Mouse (Mus musculus) E14TG2a.4 (cell line): ENCODE measurements around the gene Ssbp2.

Source experiments
- H3K27me3 ChIP-seq: 2 replicates; pipeline ENCODE4 v1.6.1; 2014; ENCODE audit warnings: low read length, control low read depth; ENCODE audit not compliant: insufficient read depth
- H3K36me3 ChIP-seq: 2 replicates; pipeline ENCODE4 v1.6.1; 2014; ENCODE audit warnings: low read length, control low read depth; ENCODE audit not compliant: insufficient read depth
- H3K4me1 ChIP-seq: replicated peaks from 2 replicates; pipeline ENCODE4 v1.6.1; 2014; ENCODE audit warnings: low read depth, low read length, control low read depth
- H3K4me3 ChIP-seq: replicated peaks from 2 replicates; pipeline ENCODE4 v1.5.1; 2014; ENCODE audit warnings: mild to moderate bottlenecking, low read length
- H3K9me3 ChIP-seq: 2 replicates; pipeline ENCODE4 v1.6.1; 2014; ENCODE audit warnings: low read length, control low read depth
- CTCF ChIP-seq: conservative IDR thresholded peaks from 2 replicates; pipeline ENCODE4 v1.5.1; 2014; ENCODE audit warnings: low read length
- NANOG ChIP-seq: IDR thresholded peaks from 2 replicates; pipeline ENCODE4 v1.6.1; 2014; ENCODE audit warnings: borderline replicate concordance, low read length, mixed read lengths
- POU5F1 ChIP-seq: IDR thresholded peaks from 2 replicates; pipeline ENCODE4 v1.6.1; 2014; ENCODE audit warnings: low read length, borderline replicate concordance

Ssbp2 gene

GRCm38 (mm10) chr13:91581504-91581903 is 121.4 kb downstream of the Ssbp2 start:
- no peak for TF ChIP-seq POU5F1
- no peak for TF ChIP-seq NANOG
- TF ChIP-seq CTCF: no peak
- no peaks in the 10 kb centered on the region for H3K27me3 ChIP-seq
- H3K4me1 ChIP-seq: no peaks in the 10 kb centered on the region
- no peaks in the 10 kb centered on the region for H3K36me3 ChIP-seq
- no peak overlapping the region for H3K4me3 ChIP-seq
- H3K9me3 ChIP-seq: no peaks in the 10 kb centered on the region

DNA sequence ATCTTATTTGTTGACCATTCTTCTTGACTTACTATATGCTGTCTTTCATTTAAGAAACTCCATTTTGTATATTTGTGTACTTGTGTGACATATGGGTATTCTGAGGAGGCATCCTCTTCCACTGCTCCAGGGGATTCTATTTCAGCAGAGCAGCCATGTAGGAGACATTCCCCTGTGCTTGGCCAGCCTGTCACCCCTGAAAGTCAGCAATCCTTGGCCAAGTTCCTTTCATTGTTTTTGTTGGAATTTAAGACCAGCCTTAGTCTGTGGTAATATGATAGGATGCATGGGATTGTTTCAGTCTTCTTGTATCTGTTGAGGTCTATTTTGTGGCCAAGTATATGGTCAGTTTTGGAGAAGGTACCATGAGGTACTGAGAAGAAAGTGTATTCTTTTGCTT is 122.1 kb downstream of the Ssbp2 start:
- Histone ChIP-seq H3K36me3 (no peaks in the 10 kb centered on the region), H3K4me3 (no peak overlapping the region), H3K9me3 (no peaks in the 10 kb centered on the region), H3K27me3 (no peaks in the 10 kb centered on the region), H3K4me1 (no peaks in the 10 kb centered on the region)
- no peak for TF ChIP-seq POU5F1
- TF ChIP-seq CTCF: no peak
- no peak for TF ChIP-seq NANOG

GRCm38 (mm10) chr13:91586368-91586767 is 126.3 kb downstream of the Ssbp2 start:
- Histone ChIP-seq H3K9me3 (no peaks in the 10 kb centered on the region), H3K27me3 (no peaks in the 10 kb centered on the region), H3K4me3 (no peak overlapping the region), H3K4me1 (no peaks in the 10 kb centered on the region), H3K36me3 (no peaks in the 10 kb centered on the region)
- no peak for TF ChIP-seq POU5F1
- TF ChIP-seq NANOG: no peak
- TF ChIP-seq CTCF: no peak; the same call in 1 of the 2 replicates

- no peaks in the 10 kb centered on the region for H3K36me3 ChIP-seq
- H3K9me3 ChIP-seq: no peaks in the 10 kb centered on the region
- H3K4me3 ChIP-seq: no peak overlapping the region
- H3K4me1 ChIP-seq: no peaks in the 10 kb centered on the region
- no peak for TF ChIP-seq NANOG
- TF ChIP-seq CTCF: no peak
- no peak for TF ChIP-seq POU5F1
- no peaks in the 10 kb centered on the region for H3K27me3 ChIP-seq
Measured at GRCm38 (mm10) chr13:91588475-91588874, 128.4 kb downstream of the Ssbp2 start.

DNA sequence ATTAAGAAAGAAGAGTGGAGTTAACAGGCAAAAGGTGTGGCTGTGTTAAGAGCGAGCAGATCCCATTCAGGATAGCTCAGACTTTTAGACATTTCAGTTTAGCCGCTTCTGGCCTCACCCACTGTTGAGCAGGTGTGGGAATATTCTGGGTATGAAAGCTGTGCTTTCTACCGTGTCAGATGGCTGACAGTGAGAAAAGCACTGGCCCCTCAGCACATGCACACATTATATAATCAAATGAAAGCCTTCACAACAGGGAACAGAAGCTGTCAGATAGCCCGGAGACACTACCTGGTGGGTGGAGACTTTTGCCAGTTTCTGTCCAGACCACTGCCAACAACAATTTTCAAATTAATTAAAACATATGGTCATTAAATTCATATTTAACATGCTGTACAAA is 131.8 kb downstream of the Ssbp2 start:
- Histone ChIP-seq H3K27me3 (no peaks in the 10 kb centered on the region), H3K9me3 (no peaks in the 10 kb centered on the region), H3K4me1 (no peaks in the 10 kb centered on the region), H3K4me3 (no peak overlapping the region), H3K36me3 (no peaks in the 10 kb centered on the region)
- TF ChIP-seq CTCF: no peak
- TF ChIP-seq NANOG: no peak
- TF ChIP-seq POU5F1: no peak

GRCm38 (mm10) chr13:91595284-91595683 is 135.2 kb downstream of the Ssbp2 start:
- no peaks in the 10 kb centered on the region for H3K9me3 ChIP-seq

GRCm38 (mm10) chr13:91599594-91599993 is 139.5 kb downstream of the Ssbp2 start:
- Histone ChIP-seq H3K27me3 (no peaks in the 10 kb centered on the region), H3K36me3 (no peaks in the 10 kb centered on the region), H3K4me3 (no peak overlapping the region), H3K9me3 (no peaks in the 10 kb centered on the region), H3K4me1 (no peaks in the 10 kb centered on the region)
- TF ChIP-seq NANOG: no peak
- TF ChIP-seq CTCF: no peak
- TF ChIP-seq POU5F1: no peak

More at GRCm38 (mm10) chr13:91595284-91595683, 135.2 kb downstream of the Ssbp2 start:
- TF ChIP-seq NANOG: no peak
- TF ChIP-seq POU5F1: no peak
- TF ChIP-seq CTCF: no peak
- Histone ChIP-seq H3K27me3 (no peaks in the 10 kb centered on the region), H3K36me3 (no peaks in the 10 kb centered on the region), H3K4me3 (no peak overlapping the region), H3K4me1 (no peaks in the 10 kb centered on the region)

DNA sequence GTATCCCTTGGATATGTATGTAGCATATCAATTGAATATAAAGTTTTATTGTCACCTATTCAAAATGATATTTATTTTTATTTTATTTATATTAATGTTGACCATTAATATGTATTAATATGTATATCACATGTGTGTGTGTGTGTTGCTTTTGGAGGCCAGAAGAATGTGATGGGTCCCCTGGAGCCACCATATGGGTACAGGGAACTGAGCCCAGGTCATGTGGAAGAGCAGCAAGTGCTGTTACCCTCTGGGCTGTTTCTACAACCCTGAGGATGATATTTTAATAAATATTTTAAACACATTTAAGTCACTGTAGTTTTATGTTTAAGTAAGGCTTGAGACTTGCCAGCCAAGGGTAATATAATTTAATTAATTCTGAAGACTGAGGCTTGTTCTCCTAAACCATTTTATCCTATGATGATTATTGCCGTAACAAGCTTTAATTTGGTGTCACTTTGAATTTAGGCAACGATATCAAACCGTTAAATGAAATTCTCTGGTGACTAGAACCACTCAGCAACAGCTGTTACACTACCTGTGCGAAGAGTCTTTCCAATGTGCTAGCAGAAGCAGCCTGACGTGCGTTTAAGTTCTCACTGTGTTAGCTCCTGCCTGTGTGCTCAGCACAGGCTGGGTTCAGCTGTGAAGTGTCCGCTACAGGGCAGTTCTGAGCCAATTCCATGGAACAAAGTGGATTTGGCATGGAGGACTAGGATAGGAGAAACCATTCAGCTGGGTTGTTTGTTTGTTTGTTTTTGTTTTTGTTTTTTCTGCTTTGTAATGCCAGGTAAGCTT is 145.2 kb downstream of the Ssbp2 start:
- H3K4me3 ChIP-seq: no peak overlapping the region
- no peaks in the 10 kb centered on the region for H3K27me3 ChIP-seq
- H3K4me1 ChIP-seq: no peaks in the 10 kb centered on the region
- H3K9me3 ChIP-seq: no peaks in the 10 kb centered on the region
- H3K36me3 ChIP-seq: no peaks in the 10 kb centered on the region
- TF ChIP-seq POU5F1 (no peak), CTCF (no peak), NANOG (no peak)
